Mouse (Mus musculus) embryo, embryonic 10.5 days (tissue): ENCODE data around the gene Mtss1l.

Experiments used
- DNase-seq: peaks from one replicate; pipeline ENCODE4 v3.0.0-alpha.2; 2015; ENCODE audit warnings: low spot score

The Mtss1l gene

GRCm38 (mm10) chr8:110740629-110741175, 19.4 kb downstream of the Mtss1l start:
- no peak for DNase-seq

- no peak for DNase-seq
These were observed 20.7 kb downstream of the Mtss1l start for GRCm38 (mm10) chr8:110741816-110742451.

GRCm38 (mm10) chr8:110742452-110742818, 21.2 kb downstream of the Mtss1l start:
- DNase-seq = no peak

GRCm38 (mm10) chr8:110745162-110745561, 23.9 kb downstream of the Mtss1l start:
- no peak for DNase-seq

- DNase-seq = no peak
These were observed 25.4 kb downstream of the Mtss1l start for GRCm38 (mm10) chr8:110746661-110747060.

- peak; percentile 91 for DNase-seq
These were observed 28.4 kb downstream of the Mtss1l start for GRCm38 (mm10) chr8:110749500-110750170.

- DNase-seq = no peak
These were observed 29.0 kb downstream of the Mtss1l start for GRCm38 (mm10) chr8:110750269-110750668.

- DNase-seq = no peak
These were observed 30.2 kb downstream of the Mtss1l start for GRCm38 (mm10) chr8:110751490-110751889.

- no peak for DNase-seq
These were observed 33.4 kb downstream of the Mtss1l start for GRCm38 (mm10) chr8:110754713-110755112.

- no peak for DNase-seq
These were observed 34.4 kb downstream of the Mtss1l start for GRCm38 (mm10) chr8:110755511-110756170.

GRCm38 (mm10) chr8:110756196-110756595, 34.9 kb downstream of the Mtss1l start:
- no peak for DNase-seq

GRCm38 (mm10) chr8:110760280-110760940, 39.1 kb downstream of the Mtss1l start:
- DNase-seq = no peak

- no peak for DNase-seq
These were observed 39.9 kb downstream of the Mtss1l start for GRCm38 (mm10) chr8:110761185-110761584.

GRCm38 (mm10) chr8:110761988-110762387, 40.7 kb downstream of the Mtss1l start:
- DNase-seq = peak; percentile 15

- no peak for DNase-seq
These were observed 43.4 kb downstream of the Mtss1l start for GRCm38 (mm10) chr8:110764671-110765070.

GRCm38 (mm10) chr8:110767261-110767660, 46.0 kb downstream of the Mtss1l start:
- no peak for DNase-seq

- DNase-seq = no peak
These were observed 51.2 kb downstream of the Mtss1l start for GRCm38 (mm10) chr8:110772452-110772851.

- no peak for DNase-seq
These were observed 52.8 kb downstream of the Mtss1l start for GRCm38 (mm10) chr8:110774047-110774446.

- no peak for DNase-seq
These were observed 53.4 kb downstream of the Mtss1l start for GRCm38 (mm10) chr8:110774725-110775124.

GRCm38 (mm10) chr8:110775316-110775715, 54.0 kb downstream of the Mtss1l start:
- no peak for DNase-seq

GRCm38 (mm10) chr8:110775721-110776120, 54.4 kb downstream of the Mtss1l start:
- DNase-seq = no peak

GRCm38 (mm10) chr8:110776335-110776734, 55.1 kb downstream of the Mtss1l start:
- no peak for DNase-seq
